Mouse (Mus musculus): ENCODE measurements around the gene Gm49353. TPM values are rescaled to one million over a fixed set of nuclear protein-coding genes. Genes with fewer than 3 reads are reported as not detected.

Gm49353 gene
- polyA plus RNA-seq, 1 experiment from 2014 or later = not detected

- no peak overlapping the region for H3K4me3 ChIP-seq
- 53% methylated on average over 3 of the region's 3 CpGs for WGBS
- no peaks in the 10 kb centered on the region for H3K27me3 ChIP-seq (replicated peaks; ENCODE audit: low read depth, poor library complexity, severe bottlenecking)
- no peaks in the 10 kb centered on the region for H3K9me3 ChIP-seq
- H3K27ac ChIP-seq (replicated peaks) = no peak overlapping the region
- DNase-seq (ENCODE audit: low spot score) = no peak
- no peaks in the 10 kb centered on the region for H3K36me3 ChIP-seq (replicated peaks)
- H3K4me1 ChIP-seq = peaks cover 9% of the 10 kb centered on the region
These were observed 10.0 kb downstream of the Gm49353 start for GRCm38 (mm10) chr10:29208735-29209134.

- Histone ChIP-seq H3K9me3 (no peaks in the 10 kb centered on the region), H3K4me3 (no peak within 1 kb of the TSS; the same call in 1 of the 2 replicates), H3K36me3 (replicated peaks) (no peaks in the 10 kb centered on the region), H3K27me3 (replicated peaks; ENCODE audit: low read depth, poor library complexity, severe bottlenecking) (no peaks in the 10 kb centered on the region), H3K27ac (replicated peaks) (no peak within 1 kb of the TSS; the same call in 1 of the 2 replicates), H3K4me1 (peaks cover 9% of the 10 kb centered on the region)
- peak; percentile 63 for DNase-seq (ENCODE audit: low spot score)
- WGBS = 22% methylated on average over 4 of the region's 4 CpGs
These were observed 12.7 kb downstream of the Gm49353 start, which contains the start of gene 9330159F19Rik for GRCm38 (mm10) chr10:29211453-29211852. Gene 9330159F19Rik, plus strand, starts transcription at chr10:29211606.

GRCm38 (mm10) chr10:29213534-29214100 lies 14.9 kb downstream of the Gm49353 start:
- Histone ChIP-seq H3K36me3 (replicated peaks) (no peaks in the 10 kb centered on the region), H3K4me1 (peaks cover 9% of the 10 kb centered on the region)
- WGBS = 40% methylated on average over 3 of the region's 3 CpGs

GRCm38 (mm10) chr10:29216957-29217356 lies 18.2 kb downstream of the Gm49353 start:
- H3K9me3 ChIP-seq = no peaks in the 10 kb centered on the region
- no peak overlapping the region for H3K27ac ChIP-seq (replicated peaks)
- no peak for DNase-seq (ENCODE audit: low spot score)
- H3K4me3 ChIP-seq = no peak overlapping the region
- no peaks in the 10 kb centered on the region for H3K27me3 ChIP-seq (replicated peaks; ENCODE audit: low read depth, poor library complexity, severe bottlenecking)
- H3K36me3 ChIP-seq (replicated peaks) = no peaks in the 10 kb centered on the region
- peaks cover under 1% of the 10 kb centered on the region; the same call in 1 of the 2 replicates for H3K4me1 ChIP-seq
- 95% methylated on average over 1 of the region's 1 CpGs for WGBS

More at GRCm38 (mm10) chr10:29213534-29214100, 14.9 kb downstream of the Gm49353 start:
- Histone ChIP-seq H3K27ac (replicated peaks) (no peak overlapping the region), H3K27me3 (replicated peaks; ENCODE audit: low read depth, poor library complexity, severe bottlenecking) (no peaks in the 10 kb centered on the region), H3K9me3 (no peaks in the 10 kb centered on the region), H3K4me3 (no peak overlapping the region)
- DNase-seq (ENCODE audit: low spot score) = no peak

DNA sequence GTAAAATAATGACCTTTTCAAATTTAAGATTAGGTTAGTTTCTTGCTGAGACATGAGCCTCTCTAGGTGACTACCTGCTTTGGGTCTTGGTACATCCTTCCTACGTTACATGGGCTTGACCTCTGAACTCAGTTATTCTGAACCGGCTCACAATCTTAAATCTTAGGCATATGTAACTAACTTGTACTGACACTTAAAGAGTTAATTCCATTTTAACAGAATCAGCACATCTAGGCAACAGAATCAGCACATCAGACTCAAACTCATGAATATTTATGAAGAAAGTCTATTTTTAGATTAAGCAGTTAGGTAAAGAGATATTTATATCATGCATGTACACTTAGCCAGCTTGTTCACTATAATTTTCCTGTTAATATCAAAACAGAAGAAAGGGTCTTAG lies 18.7 kb downstream of the Gm49353 start:
- Histone ChIP-seq H3K27me3 (replicated peaks; ENCODE audit: low read depth, poor library complexity, severe bottlenecking) (no peaks in the 10 kb centered on the region), H3K9me3 (no peaks in the 10 kb centered on the region), H3K4me3 (no peak overlapping the region), H3K4me1 (no peaks in the 10 kb centered on the region), H3K27ac (replicated peaks) (no peak overlapping the region), H3K36me3 (replicated peaks) (no peaks in the 10 kb centered on the region)
- WGBS = 67% methylated on average over 2 of the region's 2 CpGs
- DNase-seq (ENCODE audit: low spot score) = no peak

DNA sequence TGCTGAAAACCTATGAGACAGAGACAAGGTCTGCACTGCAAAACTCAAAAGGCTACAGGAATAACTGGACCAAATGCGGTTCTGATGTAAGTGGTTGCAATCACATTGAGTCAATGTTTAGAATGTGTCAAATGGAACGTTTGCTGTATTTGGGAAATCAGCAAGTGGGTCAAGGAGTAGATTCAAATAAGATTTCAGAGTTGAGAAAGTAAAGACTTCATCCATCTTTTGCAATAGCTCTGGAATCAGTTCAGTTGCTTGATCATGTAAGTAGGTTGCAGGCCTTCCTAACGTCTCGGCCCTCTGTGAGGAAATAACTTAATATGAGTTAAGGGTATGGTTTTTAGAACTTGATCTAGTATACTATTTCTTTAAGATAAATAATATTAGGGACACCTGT lies 26.6 kb downstream of the Gm49353 start:
- Histone ChIP-seq H3K36me3 (replicated peaks) (peaks cover 6% of the 10 kb centered on the region; the same call in 1 of the 2 replicates), H3K9me3 (no peaks in the 10 kb centered on the region), H3K27ac (replicated peaks) (no peak overlapping the region), H3K27me3 (replicated peaks; ENCODE audit: low read depth, poor library complexity, severe bottlenecking) (no peaks in the 10 kb centered on the region), H3K4me3 (no peak overlapping the region), H3K4me1 (no peaks in the 10 kb centered on the region)
- WGBS = 87% methylated on average over 4 of the region's 4 CpGs
- DNase-seq (ENCODE audit: low spot score) = no peak

DNA sequence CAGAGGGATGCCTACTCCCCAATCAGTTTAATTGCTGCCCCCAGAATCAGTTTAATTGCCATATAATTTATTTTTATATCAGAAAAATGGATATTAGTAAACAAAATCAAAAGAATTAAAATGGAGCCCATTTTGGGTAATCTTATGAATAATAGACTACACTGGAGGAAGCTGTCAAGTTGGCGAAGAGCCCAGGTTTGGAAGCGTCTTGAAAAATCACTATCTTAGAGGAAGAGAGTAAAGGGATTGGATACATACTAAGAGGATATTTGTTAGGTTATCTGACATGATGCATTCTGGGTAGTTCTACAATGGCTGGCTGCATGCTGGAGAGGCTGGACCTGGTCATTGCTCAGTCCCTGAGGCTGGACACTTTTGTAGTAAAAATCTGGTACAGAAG lies 32.5 kb downstream of the Gm49353 start:
- H3K27ac ChIP-seq (replicated peaks) = no peak overlapping the region
- no peaks in the 10 kb centered on the region for H3K4me1 ChIP-seq
- WGBS = 97% methylated on average over 2 of the region's 2 CpGs
- no peak for DNase-seq (ENCODE audit: low spot score)
- no peak overlapping the region for H3K4me3 ChIP-seq
- H3K9me3 ChIP-seq = no peaks in the 10 kb centered on the region
- no peaks in the 10 kb centered on the region for H3K36me3 ChIP-seq (replicated peaks)
- H3K27me3 ChIP-seq (replicated peaks; ENCODE audit: low read depth, poor library complexity, severe bottlenecking) = no peaks in the 10 kb centered on the region

Other genes starting within 250 kb of the Gm49353 start
- not detected in 2 replicates for gene 2310057J18Rik, start 212.7 kb upstream of the Gm49353 start, polyA plus RNA-seq (2016; fragmentation: Nextera tagmentation; extraction: Ambion mirVana)
- gene Soga3, start 55.1 kb upstream of the Gm49353 start, polyA plus RNA-seq (2016; fragmentation: Nextera tagmentation; extraction: Ambion mirVana) = 6.3 and 7.8 TPM in 2 replicates
- 1.4 and 1.7 TPM in 2 replicates for gene 9330159F19Rik, start 12.7 kb downstream of the Gm49353 start, polyA plus RNA-seq (2016; fragmentation: Nextera tagmentation; extraction: Ambion mirVana)
- gene Echdc1, start 114.2 kb downstream of the Gm49353 start, polyA plus RNA-seq (2016; fragmentation: Nextera tagmentation; extraction: Ambion mirVana) = 21.6 and 25.8 TPM in 2 replicates
- 53.9 and 54.0 TPM in 2 replicates for gene Rnf146, start 163.5 kb downstream of the Gm49353 start, polyA plus RNA-seq (2016; fragmentation: Nextera tagmentation; extraction: Ambion mirVana)